Mouse (Mus musculus): ENCODE measurements around the gene Rad51b.
A peak's percentile ranks its signal among the peaks of the same experiment; 100 is the strongest.

The Rad51b gene

DNA sequence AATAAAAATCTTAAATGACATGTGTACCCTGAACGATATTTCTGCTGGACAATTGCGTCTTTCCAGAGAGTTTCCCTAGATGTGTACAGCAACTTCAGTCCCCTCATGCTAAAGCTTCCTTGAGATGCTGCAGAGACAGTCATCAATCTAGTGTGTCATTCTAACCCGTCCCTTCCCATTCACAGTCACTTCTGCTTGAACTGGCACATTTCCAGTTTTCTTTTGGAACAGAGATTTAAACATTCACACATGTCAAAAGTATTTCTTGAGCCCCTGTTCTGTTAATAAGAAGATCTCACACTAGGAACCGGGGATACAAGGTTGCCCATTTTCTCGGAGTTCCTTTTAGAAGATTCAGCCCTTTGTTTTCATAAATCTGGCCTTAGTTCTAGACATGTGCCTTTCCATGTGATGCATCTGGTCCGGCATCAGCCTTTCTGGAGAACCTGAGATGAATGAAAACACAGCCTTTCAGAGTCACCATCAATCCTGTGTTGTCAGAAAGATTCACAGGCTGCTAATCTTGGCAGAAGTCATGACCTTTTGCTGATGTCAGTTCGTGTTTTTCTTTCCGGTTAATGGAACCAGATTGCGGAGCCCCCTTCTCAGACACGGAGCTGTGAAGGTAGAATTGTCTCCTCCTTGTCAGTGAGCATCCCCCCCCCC lies 448.9 kb downstream of the Rad51b start:
- DNase-seq: no peak

DNA sequence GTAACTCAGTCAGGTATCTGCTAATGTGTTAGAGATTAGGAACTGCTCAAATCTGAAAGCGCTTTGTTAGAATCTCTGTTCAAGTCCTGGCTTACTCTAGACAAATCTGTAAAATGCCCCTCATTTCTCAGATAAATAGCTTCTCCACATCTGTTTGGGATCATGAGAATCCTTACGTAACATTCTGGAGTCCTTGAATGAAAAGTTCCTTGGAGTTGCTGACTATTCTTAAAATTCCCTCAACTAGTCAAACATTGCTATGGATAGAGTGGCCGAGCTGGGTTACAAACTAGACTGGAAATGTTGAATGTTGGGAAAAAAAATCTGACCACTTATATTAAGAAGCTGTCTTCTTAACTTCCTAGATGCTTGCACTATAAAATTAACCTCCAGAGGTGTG lies 450.5 kb downstream of the Rad51b start:
- no peak for DNase-seq

DNA sequence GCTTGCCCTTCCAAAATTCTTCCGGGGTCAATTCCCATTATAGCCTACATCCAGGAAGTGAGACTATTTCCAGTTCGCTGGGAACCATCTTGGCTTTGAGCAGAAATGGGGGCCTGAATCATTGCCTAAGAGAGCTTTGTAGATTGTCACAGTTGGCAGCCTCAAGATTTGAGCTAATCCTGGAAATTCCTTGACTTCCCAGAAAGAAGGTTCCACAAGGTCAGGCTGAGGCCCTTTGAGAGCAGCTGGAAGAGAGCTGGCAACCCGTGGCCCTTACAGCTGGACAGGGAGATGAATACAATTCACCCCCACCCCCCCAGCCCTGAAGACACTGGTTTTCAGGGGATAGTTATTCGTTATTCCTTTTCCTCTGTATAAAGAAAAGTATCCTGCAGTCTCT lies 451.8 kb downstream of the Rad51b start:
- DNase-seq: no peak

DNA sequence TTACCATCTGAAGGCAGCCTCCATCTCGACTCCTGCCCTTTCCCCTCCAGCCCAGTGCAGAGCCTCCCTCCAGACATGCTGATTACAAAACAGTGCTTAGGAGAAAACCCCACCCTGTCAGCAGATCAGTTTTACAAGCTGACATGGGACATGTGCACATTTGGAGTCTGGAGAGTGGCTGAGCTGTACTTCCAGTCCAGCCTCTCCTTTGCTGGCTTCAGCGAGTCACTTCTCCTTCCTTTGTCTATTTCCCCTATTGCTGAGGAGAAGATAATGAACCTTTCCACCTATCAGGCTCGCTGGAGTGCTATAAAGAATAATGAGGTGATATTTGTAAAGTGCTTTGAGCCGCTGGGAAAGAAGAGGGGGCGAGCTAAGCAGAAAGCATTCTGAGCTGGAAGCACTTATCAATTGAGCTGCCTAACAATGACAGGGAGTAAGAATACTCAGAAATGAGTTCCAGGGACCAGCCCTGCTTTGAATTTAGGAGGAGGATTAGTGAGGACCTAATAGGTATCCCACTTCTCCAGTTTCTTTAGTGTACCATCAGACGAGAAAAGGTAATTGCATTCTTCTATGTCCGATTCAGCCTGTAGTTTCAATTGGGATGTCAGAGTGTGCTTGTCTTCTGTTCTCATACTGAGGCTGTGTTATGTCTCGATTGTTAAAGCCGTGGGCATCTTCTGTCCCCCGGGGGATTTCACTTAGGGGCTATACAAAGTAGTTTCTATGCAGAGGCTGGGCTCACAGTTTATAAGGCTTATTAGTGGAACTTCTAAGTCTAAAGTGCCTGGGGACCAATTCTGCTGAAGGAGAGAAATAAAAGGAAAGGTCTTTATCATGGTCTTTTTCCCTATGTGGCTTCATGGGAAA lies 453.4 kb downstream of the Rad51b start:
- DNase-seq: peak; percentile 38 to 53

DNA sequence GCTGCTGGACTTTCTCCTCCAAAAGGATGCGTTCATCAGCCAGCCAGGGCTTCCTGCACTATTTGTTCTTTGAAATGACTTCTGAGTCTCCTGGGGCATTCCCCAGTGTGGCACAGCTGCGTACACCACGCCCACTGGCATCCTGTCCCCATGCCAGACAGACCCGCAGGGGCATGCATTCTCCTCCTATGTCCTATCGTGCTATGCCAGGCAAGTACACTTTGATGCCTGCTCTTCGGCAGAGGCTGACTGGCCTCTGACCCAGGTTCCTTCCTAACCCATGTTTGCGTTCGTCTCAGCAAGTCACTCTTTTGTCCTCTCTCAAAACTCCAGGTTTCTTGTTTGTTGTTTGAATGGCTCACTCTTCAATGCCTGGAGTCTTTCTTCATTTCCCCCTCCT lies 454.7 kb downstream of the Rad51b start:
- peak; percentile 62 to 75 for DNase-seq

DNA sequence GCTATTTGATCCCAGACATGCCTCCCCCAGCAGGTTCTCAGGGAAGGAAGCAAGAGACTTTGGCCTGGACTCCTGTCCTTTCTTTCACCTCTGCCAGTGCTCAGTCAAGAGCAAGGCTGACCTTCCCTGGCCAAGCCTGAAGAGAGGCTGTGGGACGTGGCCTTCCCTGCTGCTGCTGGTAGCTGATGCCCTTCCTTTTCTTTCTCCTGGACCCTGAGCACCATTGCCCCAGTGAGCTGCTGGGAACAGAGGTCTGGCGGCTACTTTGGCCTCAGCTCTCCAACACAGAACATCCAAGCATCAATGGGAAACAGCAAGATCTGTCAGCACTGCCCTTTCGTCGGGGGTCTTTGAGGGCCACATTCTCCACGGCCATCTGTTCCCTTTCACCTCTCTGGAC lies 455.1 kb downstream of the Rad51b start:
- peak; percentile 41 to 50 for DNase-seq

DNA sequence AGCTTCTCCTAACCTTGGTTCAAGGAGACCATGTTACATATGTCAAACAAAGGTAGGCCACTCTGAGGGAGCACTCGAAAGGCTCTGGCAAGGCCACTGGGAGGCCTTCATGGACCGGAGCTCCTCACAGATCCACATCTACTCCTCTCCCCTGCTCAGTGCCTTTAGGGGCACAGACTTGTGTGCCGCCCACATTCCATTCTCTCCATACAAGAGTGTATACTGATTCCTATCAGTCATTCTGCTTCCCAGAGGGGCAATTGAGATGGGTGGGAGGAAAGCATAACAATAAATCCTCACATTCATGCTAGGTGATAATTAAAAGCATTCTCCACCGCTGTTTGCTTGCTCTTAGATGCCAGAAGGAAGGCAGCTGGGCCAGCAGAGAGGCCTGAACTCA lies 458.5 kb downstream of the Rad51b start:
- no peak for DNase-seq

- peak in 1 of 2 experiments; percentile 39 for DNase-seq
Measured at GRCm38 (mm10) chr12:79756352-79756751, 459.3 kb downstream of the Rad51b start.

- DNase-seq: no peak
Measured at GRCm38 (mm10) chr12:79757775-79758174, 460.7 kb downstream of the Rad51b start.

- peak; percentile 49 to 63 for DNase-seq
Measured at GRCm38 (mm10) chr12:79759180-79759902, 462.3 kb downstream of the Rad51b start.

GRCm38 (mm10) chr12:79761217-79761616 lies 464.1 kb downstream of the Rad51b start:
- peak in 1 of 2 experiments; percentile 42 for DNase-seq

DNA sequence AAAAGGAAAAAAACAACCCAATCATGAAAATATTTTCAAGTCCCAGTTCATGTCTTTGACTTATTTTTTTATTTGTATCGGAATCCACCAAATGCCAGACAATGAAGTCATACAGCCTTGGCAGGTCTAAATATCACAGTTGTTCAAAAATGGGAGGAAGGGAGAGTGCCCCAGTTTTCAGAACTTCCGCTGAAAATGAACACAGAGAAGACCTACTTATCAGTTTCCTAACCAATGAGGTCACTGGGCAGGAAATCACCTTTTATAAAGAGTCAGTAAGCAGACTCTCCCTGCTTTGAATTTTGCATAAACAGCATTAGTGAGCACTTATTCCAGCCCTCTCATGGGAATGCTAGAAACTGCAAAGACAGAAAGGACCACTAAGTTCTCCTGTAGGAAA lies 465.0 kb downstream of the Rad51b start:
- DNase-seq: no peak

- DNase-seq: no peak
Measured at GRCm38 (mm10) chr12:79762570-79763275, 465.6 kb downstream of the Rad51b start.

GRCm38 (mm10) chr12:79766116-79766515 lies 469.0 kb downstream of the Rad51b start:
- no peak for DNase-seq

GRCm38 (mm10) chr12:79768741-79769322 lies 471.8 kb downstream of the Rad51b start:
- no peak for DNase-seq

- no peak for DNase-seq
Measured at GRCm38 (mm10) chr12:79769763-79770162, 472.7 kb downstream of the Rad51b start.

- DNase-seq: no peak
Measured at GRCm38 (mm10) chr12:79771194-79771593, 474.1 kb downstream of the Rad51b start.

DNA sequence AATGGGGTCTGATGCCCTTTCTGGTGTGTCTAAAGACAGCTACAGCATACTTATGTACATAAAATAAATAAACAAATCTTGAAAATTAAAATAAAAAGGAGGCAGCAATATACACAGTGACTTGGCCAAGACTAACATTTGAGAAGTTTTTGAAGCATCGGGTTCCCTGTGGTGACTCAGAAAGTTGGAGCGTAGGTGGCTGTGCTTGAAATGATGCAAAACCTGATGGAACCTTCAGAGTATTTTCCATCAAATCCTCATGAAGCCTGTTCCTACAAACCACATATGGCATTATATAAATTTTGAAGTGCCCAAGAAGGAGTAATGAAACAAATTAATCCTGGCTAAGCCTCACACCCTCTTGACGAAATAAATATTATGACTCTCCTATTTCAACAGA lies 474.7 kb downstream of the Rad51b start:
- DNase-seq: no peak

DNA sequence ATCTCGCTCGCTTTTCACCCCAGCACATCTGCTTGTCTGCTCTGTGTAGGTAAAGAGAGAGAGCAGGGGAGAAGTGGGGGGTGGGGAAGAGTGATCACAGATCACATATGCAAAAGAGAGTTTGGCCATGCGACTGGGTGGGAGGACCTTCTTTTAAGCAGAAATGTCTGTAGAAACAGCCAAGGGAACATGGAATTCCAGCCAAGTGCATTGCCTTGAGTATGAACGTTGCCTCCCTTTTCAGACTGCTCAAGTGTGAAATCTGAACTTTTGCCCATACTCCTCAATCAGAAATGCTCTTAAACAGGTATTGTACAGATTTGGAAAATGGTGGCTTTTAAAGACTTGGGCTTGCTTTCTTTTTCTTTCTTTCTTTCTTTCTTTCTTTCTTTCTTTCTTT lies 476.2 kb downstream of the Rad51b start:
- DNase-seq: no peak

DNA sequence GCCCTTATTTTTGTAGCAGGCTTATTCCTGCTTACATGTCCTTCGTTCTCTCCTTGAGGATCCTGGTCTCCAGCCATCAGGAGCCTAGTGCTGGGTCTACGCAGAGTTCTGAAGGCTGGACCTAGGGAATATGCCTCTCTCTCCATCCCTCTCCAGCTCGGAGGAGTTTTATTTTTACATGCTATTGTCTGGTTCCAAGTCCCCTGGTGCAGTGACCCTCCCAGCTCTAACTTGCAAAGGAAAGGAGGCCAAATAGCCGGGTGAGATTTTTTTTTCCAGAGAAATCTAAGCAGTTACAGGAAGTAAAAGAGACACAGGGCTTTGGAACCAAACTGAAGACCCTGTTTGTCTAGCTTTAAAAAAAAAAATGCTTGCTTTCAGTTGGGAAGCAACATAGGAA lies 477.5 kb downstream of the Rad51b start:
- DNase-seq: no peak

DNA sequence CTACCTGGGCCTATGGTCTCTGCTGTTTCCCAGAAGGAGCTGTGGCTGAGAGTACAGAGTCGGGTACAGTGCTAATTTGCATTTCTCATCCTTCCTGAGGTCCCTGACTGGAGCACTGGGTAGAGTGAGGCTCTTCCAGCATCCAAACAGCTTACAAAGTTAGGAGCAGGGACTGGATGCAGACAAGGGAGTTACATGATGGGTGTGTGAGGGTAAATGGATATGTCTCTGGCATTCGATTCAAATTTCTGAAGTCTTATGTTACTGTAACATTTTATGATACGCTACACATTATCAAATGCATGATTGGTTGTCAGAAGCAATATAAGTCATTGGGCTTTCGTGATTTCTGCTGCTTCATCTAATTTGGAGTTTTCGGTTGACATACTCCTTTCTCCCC lies 479.7 kb downstream of the Rad51b start:
- DNase-seq: no peak

DNA sequence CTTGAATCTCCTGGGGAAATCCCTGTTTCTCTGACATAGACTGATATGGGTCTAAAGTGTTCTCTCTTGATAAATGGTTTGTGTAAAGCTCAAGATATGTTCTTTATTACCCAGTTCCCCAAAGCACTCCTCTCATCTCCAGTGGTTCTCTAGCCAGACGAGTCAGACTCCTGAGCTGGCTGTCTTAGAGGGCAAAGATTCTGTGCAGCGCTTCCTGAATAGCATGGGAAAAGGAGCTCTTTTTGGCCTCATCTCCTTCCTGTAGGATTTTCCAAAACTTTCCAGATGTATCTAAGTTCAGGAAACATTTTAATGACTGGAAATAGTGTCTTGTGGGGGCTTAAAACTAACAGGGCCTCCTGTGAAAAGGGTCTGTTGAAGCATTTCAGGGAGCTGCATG lies 483.7 kb downstream of the Rad51b start:
- no peak for DNase-seq

GRCm38 (mm10) chr12:79781788-79782187 lies 484.7 kb downstream of the Rad51b start:
- DNase-seq: no peak
